Mouse (Mus musculus): Measurements from ENCODE around the gene Cutc.

The Cutc gene

DNA sequence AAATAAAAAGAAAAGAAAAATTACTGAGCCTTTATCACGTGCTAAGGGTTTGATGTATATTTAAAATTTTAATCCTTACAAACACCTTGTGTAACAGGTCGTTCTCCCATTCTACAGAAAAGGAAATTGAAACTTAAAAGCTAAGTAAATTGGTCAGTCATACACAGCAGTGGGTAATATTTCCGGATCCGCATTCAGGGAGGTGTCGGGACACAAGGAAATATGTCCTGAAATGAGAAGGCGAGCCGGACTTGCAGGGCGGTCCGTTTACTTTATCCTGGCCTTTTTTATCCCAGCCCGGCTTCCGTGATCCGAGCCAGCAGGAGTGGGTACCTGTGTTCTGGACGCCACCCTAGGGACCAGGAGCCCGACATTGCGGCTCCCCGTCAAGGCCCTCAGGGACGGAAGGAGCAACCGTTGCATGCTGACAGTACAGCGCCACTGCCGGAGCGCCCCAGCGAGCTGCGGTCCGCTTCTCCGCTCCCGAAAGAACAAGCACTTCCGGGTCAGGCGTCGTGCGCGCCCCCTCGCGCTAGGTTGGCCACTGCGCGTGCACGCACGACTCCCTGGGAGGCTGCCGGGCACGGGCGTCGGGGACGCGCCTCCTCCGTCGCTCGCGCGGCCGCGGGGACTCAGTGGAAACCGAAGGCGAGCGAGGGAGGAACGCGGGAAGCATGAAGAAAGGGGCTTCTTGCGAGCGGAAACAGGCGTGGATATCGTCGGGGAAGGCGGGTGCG lies at the start of gene Cutc, which contains the start of gene Cox15:
Gene Cutc (plus strand): TSS at position 508 of the 737 bp plus-strand sequence.
Gene Cox15 (minus strand): TSS at position 512 of the 737 bp plus-strand sequence.
- peak; percentile 82 for DNase-seq (ENCODE audit: low spot score)

DNA sequence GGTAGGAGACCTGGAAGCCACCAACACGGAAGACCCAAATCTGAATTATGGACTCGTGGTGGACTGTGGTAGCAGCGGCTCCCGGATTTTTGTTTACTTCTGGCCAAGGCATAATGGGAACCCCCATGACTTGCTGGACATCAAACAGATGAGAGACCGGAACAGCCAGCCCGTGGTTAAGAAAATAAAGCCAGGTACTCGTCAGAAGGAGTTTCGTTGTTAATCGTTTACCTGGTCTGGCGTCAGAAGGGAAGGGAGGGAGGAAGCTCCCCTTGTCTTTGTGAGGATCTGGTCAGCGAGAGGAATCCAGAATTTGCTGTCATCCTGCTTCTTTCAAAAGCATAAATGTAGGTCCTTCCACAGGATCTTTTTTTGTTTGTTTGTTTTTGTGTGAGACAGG lies 48.6 kb upstream of the Cutc start:
- no peak for DNase-seq (ENCODE audit: low spot score)

DNA sequence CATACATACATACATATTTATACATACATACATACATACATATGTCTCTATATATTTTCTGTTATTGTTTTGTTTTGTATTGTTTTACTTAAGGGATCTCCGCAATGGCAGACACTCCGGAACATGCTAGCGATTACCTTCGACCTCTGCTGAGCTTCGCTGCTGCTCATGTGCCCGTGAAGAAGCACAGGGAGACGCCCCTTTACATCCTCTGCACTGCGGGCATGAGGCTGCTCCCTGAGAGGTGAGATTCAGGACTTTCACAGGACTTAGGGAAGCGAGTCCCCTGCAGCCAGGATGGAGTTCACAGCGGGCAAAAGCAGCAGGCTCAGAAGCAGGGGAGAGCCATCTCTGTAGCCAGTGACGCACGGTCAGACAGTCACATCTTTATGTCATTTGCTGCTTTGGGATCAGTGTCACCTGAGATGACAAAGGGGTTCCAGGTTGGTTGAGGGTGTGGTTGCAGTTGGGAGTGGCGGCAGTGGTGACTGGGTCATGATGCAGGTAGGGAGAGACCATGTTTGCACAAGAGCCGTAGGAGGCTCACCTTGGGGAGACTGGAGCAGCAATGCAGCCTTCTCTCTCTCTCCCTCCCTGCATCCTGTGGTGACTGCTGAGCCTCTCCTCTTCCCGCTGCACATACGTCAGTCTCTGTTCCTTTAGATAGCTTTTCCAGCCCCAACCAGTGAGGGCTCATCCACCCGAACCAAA lies 47.9 kb upstream of the Cutc start:
- DNase-seq (ENCODE audit: low spot score), result no peak

DNA sequence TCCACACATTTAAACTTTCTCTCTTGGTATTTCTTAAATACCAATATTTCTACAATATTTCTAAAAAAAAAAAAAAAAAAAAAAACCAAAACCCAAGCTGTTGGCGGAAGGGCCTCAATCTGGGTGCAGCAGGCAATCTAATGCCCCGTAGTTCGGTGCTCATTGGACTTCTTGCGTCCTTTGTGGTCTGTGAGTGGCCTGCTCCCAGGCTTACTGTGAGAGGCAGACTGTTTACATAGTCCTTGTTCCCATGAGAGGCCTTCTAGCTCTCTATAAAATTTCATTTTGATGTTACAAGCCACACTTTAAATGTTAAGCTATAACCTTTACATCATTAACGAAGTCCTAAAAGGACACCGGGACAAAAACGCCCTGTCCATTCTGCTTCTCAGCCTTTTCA lies 44.6 kb upstream of the Cutc start:
- no peak for DNase-seq (ENCODE audit: low spot score)

DNA sequence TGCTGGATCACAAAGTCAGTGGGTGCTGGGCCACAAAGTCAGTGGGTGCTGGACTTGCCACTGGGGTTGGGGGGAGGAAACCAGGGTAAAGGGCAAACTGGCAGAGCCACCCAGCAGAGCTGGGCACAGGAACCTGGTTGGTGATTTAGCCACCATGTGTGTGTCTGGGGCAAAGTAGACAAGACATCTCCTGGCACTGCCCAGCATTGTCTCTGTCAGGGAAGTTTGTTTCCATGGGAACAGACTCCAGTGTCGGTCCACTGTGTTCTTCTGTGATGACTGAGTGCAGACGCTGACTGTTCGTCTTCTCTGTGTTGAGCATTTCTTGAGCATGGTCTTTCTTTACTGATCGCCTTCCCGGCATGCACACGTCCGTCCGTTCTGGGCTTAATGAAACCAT lies 43.5 kb upstream of the Cutc start:
- no peak for DNase-seq (ENCODE audit: low spot score)

DNA sequence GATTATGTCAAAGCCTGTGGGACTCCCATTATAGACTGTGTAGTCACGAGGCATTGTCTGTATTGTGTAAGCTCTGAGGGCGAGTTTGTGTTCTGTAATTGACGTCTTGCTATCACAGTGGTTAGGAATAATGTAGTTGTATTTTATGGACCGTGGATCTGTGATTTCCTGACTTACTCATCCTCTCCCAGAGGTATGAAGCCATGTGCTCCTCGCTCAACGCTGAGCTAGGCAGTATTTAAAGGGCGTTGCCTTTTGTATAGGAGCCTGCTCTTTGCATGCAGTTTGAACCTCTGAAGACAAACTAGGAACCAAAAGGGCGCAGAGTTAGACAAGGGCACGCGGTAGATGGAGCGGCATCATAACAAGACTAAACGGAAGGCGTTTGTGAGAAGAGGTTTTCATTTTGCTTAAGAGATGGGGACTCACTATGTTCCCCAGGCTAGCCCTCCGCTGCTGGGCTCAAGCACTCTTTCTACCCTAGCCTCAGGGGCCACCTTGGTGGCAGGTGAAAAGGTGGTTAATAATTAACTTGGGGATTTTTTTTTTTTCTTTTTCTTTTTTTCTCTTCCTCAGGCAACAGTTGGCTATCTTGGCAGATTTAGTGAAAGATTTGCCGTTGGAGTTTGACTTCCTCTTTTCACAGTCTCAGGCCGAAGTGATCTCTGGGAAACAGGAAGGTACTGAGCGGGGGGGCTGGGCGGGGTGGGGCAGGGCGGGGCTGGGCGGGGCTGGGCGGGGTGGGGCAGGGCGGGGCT lies 41.5 kb upstream of the Cutc start:
- no peak for DNase-seq (ENCODE audit: low spot score)

DNA sequence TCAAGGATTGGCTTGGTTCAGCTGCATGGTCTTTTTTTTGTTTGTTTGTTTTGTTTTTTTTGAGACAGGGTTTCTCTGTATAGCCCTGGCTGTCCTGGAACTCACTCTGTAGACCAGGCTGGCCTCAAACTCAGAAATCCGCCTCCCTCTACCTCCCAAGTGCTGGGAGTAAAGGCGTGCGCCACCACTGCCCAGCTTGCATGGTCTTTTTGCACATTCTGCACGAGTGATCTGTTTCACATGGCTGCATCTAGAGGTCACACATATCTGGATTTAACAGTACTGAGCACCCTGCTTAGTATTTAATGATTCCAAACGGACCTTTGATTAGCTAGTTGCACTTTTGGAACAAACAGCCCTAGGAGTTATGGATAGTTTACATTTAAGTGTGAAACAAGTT lies 40.8 kb upstream of the Cutc start:
- DNase-seq (ENCODE audit: low spot score), result no peak

DNA sequence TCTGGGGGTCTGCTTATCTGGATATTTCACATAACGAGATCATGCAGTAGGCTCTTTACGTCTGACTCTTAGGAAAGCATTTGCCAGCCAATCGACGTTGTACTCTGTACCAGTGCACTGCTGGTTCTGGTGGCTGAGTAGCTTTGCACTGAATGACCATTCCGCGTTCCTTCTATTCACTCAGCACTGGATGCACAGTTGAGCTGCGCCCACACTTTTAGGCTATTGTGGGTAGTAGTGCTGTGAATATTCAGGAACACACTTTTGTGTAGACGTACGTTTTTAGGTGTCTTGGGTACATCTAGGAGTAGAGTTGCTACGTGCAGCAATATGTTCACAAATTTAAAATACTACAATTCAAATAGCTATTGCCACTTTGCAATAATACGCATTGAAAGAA lies 32.7 kb upstream of the Cutc start:
- DNase-seq (ENCODE audit: low spot score), result no peak

DNA sequence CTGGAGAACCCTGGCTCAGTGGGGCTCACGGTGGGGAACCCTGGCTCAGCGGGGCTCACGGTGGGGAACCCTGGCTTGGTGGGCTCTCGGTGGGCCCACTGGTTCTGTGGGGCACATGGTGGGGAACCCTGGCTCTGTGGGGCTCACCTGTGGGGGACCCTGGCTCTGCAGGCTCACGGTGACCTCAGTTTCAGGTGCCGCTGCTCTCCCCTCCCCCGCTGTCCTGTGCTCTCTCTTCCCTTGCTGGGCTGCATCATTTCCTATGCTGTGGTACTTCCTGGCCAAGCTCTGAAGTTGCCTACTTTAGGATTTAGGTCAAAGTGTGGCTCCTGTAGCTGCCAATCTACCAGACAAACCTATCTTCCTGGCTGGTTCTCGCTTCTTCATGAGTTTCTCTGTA lies 29.9 kb upstream of the Cutc start:
- DNase-seq (ENCODE audit: low spot score), result no peak

DNA sequence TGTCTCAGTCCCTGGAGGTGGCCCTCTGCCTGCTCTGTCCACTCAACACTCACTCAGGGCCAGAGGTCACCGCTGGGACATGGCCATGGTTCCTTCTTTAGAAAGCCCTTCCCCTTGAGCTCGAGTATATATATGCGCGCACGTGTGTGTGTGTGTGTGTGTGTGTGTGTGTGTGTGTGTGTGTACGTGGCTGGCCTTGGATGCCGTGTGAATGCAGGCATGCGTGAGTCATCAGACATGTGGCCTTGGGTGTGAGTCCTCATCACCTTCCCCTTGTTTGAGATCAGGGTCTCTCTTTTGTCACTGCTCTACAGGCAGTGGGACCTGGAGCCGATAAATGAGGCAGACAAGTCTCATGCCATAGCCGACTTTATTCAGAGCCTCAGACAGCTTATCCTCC lies 29.3 kb upstream of the Cutc start:
- no peak for DNase-seq (ENCODE audit: low spot score)

DNA sequence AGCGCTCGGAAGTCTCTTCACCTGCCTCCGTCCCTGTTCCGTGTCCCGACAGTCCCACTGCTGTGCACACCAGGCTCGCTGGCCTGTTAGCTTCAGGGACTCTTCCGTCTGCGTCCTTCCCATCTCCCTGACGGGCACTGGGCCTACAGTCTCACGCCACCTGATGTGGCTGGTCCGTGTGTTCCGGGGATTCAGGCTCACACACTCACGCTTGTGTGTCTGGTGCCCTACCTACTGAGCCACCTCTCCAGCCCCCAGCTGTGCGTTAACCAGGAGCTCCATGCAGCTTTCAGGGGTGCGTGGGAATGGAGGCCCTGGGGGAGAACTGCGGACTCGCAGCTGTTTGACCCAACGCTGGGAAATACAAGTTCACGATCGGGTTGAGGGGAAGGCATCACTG lies 28.6 kb upstream of the Cutc start:
- no peak for DNase-seq (ENCODE audit: low spot score)

DNA sequence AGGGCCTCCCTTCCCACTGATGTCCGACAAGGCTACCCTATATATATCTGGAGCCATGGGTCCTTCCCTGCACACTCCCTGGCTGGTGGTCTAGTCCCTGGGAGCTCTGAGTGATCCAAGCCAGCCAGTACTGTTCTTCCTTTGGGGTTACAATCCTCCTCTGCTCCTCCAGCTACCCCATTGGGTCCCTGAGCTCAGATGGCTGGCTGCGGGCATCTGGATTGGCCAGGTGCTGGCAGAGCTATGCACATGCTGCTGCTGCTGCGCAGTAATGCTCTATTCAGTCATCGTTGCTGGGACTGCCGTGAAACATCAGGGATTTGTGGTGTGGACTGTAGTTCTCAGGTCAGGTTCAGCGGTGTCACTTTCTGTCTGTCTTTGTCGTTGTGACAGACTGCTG lies 28.0 kb upstream of the Cutc start:
- no peak for DNase-seq (ENCODE audit: low spot score)

DNA sequence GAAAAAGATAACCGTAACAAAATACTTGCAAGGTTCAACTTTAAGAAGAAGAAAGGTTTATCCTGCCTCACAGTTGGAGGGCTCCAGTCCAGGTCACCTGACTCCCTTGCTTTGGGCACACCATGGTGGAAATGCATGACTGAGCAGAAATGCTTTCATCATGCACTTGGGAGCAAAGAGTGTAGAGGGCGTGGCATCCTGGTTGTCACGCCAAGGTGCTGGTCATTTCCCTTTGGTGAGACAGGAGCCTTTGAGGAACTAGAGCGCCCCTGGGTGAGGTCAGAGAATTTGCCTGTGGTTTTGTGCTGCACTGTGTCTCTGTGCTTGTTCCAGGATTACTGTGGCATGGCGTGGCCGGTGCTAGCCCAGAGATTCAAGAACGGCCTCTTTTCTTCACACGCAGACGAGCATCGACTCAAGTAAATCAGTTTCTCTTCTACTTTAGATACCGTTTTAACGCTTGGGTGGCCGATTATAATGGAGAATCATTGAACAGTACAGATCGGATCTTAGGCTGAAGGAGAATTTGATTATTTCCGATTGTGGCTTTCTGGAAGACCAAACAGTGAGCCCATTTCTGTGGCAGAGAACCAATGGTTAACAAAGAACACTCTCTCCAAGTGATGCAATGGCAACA lies 26.2 kb upstream of the Cutc start:
- DNase-seq (ENCODE audit: low spot score), result no peak

DNA sequence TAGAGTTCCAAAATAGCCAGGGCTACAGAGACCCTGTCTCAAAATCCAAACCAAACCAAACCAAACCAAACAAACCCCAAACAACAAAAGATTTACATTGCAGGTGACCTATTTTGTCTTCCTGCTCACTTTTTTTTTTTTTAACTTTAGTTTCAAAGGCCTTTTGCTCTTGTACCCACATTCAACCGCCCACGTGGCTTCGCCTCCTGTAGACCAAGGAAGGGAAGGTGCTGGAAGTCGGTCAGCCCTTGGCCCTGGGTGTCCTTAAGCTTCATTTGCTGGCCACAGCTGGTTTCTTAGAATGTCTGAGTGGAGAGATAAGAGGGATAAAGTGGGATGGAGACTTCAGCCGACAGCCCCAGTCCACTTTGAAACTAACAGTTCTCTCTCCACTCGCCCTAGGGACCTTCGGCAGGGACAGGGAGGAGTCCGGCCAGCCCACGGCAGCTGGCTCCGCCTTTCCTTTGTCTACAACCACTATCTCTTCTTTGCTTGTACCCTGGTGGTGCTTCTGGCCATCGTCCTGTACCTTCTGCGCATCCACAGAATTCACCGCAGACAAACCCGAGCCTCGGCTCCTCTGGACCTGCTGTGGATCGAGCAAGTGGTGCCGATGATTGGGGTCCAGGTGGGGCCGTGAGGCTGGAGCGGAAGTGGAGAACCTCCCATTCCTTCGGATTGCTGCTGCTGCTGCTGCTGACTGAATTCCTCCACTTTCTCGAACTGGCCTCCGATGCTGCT lies 23.3 kb upstream of the Cutc start:
- DNase-seq (ENCODE audit: low spot score), result no peak

DNA sequence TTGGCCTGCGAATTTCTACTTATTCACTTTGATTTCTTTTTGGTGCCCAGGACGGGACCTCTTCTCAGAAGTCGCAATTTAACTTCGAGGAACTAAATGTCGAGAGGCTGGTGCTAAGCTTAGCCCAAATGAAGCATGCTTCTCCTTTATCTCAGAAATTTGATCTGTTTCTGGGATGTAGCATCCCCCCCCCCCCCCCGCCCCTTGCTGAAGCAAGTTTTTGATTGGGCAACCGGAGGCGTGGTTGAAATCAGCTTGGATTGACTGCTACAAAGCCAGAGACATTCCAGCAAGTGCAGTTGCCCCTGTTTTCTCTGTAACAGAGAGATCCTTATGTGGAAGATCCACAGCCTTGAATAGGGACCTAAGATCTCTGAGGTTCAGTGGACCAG lies 22.8 kb upstream of the Cutc start:
- no peak for DNase-seq (ENCODE audit: low spot score)

DNA sequence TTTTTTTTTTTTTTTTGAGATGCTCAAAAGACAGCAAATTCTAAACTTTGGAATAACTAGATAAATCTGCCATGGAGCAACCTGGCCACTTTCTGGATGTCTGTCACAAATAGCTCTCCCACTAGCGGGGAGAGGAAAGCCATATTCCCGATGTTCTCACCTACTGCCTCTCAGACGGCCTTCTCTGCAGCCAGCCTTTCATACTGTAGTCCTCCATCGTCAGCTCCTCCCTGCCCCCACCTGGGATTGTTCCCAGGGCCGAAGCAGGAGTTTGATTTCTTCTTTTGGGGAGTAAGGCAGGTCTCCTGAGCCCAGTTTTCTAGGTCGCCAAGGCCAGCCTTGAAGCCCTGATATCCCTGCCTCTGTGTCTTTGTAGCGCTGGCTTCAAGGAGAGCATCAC lies 21.6 kb upstream of the Cutc start:
- DNase-seq (ENCODE audit: low spot score), result no peak

DNA sequence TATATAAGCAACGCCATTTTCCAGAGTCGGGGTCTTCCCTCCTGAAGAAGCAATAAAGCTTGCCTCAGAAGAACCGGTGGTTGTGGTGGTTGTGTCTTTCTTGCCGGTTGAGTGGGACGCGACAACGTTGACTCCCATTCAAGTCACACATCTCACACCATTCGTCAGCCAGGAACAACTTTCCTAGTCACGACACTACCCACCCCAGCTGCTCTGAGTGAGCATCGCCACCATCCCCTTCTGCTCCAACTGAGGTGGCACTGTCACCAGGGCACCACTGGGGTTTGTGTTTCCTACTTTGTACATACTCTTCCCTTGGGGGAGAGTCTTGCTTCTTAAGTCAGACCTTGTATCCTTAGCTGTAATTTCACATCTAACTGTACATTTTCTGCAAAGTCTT lies 14.4 kb upstream of the Cutc start:
- DNase-seq (ENCODE audit: low spot score), result no peak

DNA sequence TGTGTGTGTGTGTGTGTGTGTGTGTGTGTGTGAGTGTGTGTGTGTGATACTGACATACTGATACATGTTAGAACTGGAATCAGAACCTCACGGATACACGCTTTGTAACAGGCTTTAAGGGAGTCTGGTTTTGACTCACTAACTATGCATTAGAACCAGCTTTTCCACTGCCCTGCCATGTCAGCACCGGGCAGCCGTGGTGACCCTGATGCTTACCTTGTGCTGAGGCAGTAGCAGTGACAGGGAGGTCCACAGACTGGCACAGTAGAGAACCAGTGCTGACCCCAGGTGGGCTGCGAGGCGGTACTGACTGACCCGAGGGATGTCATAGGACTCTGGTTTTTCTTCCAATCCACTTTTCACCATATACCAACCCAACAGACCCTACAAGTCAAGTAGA lies 9.4 kb upstream of the Cutc start:
- no peak for DNase-seq (ENCODE audit: low spot score)

DNA sequence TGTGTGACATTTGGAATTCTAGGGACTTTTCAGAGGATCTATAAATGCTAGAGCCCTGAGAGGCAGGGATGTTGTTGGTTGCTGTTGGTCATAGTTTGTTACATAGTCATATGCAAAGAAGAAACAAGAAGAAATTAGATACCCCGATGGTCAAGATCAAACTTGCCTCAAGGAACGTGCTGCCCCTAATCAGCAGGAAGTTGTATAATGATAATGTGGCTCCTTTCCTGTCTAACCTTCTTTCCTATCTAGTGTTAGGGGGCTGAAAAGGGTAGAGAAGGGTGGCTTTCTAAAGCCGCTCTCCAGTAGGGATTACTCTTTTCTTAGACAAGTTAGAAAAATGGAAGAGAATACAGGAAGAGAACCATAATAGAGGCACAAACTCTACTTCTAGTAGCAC lies 7.1 kb upstream of the Cutc start:
- DNase-seq (ENCODE audit: low spot score), result no peak

DNA sequence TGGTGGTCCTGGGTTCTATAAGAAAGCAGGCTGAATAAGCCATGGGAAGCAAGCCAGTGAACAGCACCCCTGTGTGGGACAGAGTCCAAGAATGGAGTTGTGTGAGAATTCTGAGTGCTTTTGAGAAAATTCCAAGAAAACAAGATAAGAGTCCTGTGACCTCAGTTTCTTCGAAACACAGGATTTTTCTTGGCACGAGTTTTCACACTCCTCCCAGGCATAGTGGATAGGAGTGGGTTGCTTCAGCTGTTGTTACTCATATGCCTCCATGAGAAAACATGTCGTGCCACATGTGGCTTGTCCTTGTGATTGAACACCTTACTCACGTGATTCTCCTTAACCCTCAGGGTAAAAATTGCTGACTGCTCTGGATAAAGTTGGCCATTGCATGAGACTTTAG lies 4.9 kb upstream of the Cutc start:
- DNase-seq (ENCODE audit: low spot score), result no peak

DNA sequence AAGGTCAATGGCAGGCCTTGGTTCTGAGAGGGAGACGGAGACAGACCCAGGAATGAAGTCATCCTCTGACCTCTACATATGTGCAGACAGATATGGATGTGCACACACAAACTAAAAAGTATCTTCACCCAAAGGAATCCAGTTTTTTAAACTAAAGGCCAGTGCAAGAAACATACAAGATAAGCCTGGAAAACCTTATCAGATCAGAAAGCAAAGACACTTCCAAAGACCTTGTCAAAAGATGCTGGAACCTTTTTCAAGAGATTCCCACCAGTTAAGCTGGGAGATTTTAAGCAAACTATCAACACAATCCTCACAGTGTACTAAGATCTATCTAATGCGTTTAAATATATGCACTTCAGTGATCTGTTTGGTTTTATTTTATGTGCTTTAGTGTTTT lies 2.8 kb upstream of the Cutc start:
- DNase-seq (ENCODE audit: low spot score), result no peak

Data from urinary bladder, postnatal 10 days (tissue).